Mouse (Mus musculus) olfactory bulb, adult 2 months (tissue): ENCODE results near the gene Foxc1. TPM values are rescaled to one million over a fixed set of nuclear protein-coding genes. Genes with fewer than 3 reads are reported as not detected.

Source experiments
- H3K27ac ChIP-seq: fragments of 200-500 bp; 2 replicates; pipeline ENCODE4 v1.5.1; 2012; ENCODE audit warnings: low read depth, low read length; ENCODE audit not compliant: insufficient read depth
- H3K4me1 ChIP-seq: fragments of 200-500 bp; 2 replicates; pipeline ENCODE4 v1.6.1; 2012; ENCODE audit warnings: low read length; ENCODE audit not compliant: control insufficient read depth, insufficient read depth
- H3K4me3 ChIP-seq: fragments of 200-500 bp; 2 replicates; pipeline ENCODE4 v1.5.1; 2012; ENCODE audit warnings: mild to moderate bottlenecking, low read depth, low read length, moderate library complexity; ENCODE audit not compliant: insufficient read depth
- CTCF ChIP-seq: fragments of 200-500 bp; IDR thresholded peaks from 2 replicates; pipeline ENCODE4 v1.5.1; 2012; ENCODE audit warnings: low read depth, mild to moderate bottlenecking, low read length, moderate library complexity; ENCODE audit not compliant: insufficient read depth
- POLR2A ChIP-seq: fragments of 200-500 bp; IDR thresholded peaks from 2 replicates; pipeline ENCODE4 v1.6.1; 2012; ENCODE audit warnings: mild to moderate bottlenecking, low read depth, low read length, moderate library complexity; ENCODE audit not compliant: insufficient read depth
- WGBS: fragments of 180-500 bp; shearing (Covaris S2); methylation state at CpG from one replicate; pipeline ENCODE4 v1.1.7; 2018; 5-methylcytosine and 5-hydroxymethylcytosine counted together
- polyA plus RNA-seq: library from polyadenylated mRNA; stranded (reverse); fragments of >200 nt; gene quantifications from 2 replicates; pipeline ENCODE4 v1.2.4, GENCODE M21; 2012; ENCODE audit warnings: low replicate concordance; ENCODE audit not compliant: missing spikeins, insufficient read depth, insufficient read length

Foxc1 gene
- polyA plus RNA-seq, 1 experiment, result not detected

DNA sequence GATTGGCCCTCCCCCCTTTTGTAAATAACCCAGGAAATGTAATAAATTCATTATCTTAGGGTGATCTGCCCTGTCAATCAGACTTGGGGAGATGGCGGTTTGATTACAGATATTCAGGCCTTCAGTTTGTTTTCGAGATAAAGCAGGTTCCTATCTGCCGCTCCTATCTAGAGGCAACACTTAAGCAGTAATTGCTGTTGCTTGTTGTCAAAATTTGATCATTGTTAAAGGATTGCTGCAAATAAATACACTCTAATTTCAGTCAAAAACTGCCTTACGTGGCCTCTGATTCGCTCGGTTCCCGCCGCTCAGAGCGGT, 3.9 kb downstream of the Foxc1 start:
- Histone ChIP-seq H3K27ac (no peak overlapping the region), H3K4me3 (peak overlapping the region; percentile 11; the same call in 1 of the 2 replicates)

GRCm38 (mm10) chr13:31810693-31811541, 4.5 kb downstream of the Foxc1 start:
- H3K4me3 ChIP-seq, result peak overlapping the region; percentile 11
- TF ChIP-seq CTCF (no peak), POLR2A (no peak)
- 5% methylated on average over 63 of the region's 65 CpGs for WGBS
- H3K27ac ChIP-seq, result no peak overlapping the region
- H3K4me1 ChIP-seq, result peaks cover 16% of the 10 kb centered on the region

More for the DNA sequence above, 3.9 kb downstream of the Foxc1 start:
- H3K4me1 ChIP-seq, result peaks cover 16% of the 10 kb centered on the region
- no peak for TF ChIP-seq CTCF
- no peak for TF ChIP-seq POLR2A
- WGBS, result 16% methylated on average over 9 of the region's 9 CpGs

DNA sequence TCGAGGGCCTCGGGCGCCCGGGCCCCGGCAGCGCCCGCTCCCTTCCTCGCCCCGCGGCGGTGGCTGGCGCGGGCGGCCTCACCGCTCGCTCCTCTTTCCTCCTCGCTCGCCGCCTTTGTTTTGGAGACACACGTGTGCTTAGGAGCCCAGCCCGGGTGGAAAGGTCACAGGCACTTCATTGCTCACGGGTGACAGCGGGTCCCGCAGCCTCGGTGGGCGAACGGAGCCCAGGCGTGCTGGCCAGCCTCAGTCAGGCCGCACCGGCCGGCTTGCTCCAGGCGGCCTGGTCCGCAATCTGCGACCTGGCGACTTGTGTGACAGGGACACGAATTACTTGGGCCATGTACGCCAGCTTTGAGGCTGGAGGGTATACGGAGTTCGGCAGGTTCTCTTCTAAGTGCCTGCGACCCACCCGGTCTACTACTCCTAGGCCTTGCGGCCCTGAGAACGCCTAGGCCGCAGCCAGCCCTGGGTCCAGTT, 5.1 kb downstream of the Foxc1 start:
- WGBS, result 41% methylated on average over 44 of the region's 44 CpGs
- peaks cover 9% of the 10 kb centered on the region for H3K4me1 ChIP-seq
- H3K4me3 ChIP-seq, result peak overlapping the region; percentile 11; the same call in 1 of the 2 replicates
- H3K27ac ChIP-seq, result no peak overlapping the region
- no peak for TF ChIP-seq CTCF
- no peak for TF ChIP-seq POLR2A

DNA sequence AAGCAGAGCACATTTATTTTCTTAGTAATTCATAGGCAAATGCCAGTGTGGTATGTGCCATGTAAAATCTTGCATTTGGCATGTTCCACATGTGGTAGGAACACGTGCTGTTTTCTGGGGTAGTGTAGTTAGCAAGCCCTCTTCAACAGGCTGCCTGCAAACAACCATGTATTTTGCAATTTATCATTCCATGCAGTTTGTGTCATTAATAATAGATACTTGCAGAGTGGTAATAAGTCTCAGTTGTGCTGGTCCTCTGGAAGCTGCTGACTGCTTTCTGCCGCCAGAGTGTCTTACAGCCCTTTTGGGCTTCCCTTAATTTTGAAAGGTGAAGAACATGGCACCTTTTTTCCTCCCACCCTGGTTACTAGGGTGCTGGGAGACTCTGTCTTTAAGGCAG, 6.3 kb downstream of the Foxc1 start:
- 88% methylated on average over 2 of the region's 2 CpGs for WGBS
- H3K4me1 ChIP-seq, result peaks cover 9% of the 10 kb centered on the region
- TF ChIP-seq POLR2A (no peak), CTCF (no peak)
- no peak overlapping the region for H3K4me3 ChIP-seq
- H3K27ac ChIP-seq, result no peak overlapping the region

GRCm38 (mm10) chr13:31815383-31816003, 9.1 kb downstream of the Foxc1 start:
- TF ChIP-seq POLR2A, result no peak
- no peak for TF ChIP-seq CTCF
- 71% methylated on average over 15 of the region's 15 CpGs for WGBS
- H3K27ac ChIP-seq, result no peak overlapping the region
- H3K4me1 ChIP-seq, result no peaks in the 10 kb centered on the region
- H3K4me3 ChIP-seq, result no peak overlapping the region

DNA sequence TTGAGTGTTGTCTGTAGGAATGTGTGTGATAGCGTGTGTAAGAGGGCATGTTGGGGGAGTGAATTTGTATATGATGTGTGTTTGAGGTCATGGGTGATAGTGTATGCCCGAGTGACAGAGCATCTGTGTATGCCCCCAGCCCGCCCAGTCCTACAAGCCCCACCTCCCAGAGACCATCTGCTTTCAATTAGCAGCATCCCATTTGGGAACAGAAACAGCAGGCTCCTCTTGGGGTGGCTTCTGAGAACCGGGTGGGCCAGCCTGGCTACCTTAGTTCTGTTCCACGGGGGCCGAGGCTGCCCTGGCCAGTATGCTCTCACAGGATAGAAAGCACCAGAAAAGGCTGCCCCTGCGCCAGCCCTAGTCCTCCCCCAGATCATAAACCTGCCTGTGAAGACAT, 11.9 kb downstream of the Foxc1 start:
- WGBS, result 82% methylated on average over 7 of the region's 7 CpGs
- Histone ChIP-seq H3K27ac (no peak overlapping the region), H3K4me3 (no peak overlapping the region), H3K4me1 (no peaks in the 10 kb centered on the region)
- TF ChIP-seq CTCF (no peak), POLR2A (no peak)

DNA sequence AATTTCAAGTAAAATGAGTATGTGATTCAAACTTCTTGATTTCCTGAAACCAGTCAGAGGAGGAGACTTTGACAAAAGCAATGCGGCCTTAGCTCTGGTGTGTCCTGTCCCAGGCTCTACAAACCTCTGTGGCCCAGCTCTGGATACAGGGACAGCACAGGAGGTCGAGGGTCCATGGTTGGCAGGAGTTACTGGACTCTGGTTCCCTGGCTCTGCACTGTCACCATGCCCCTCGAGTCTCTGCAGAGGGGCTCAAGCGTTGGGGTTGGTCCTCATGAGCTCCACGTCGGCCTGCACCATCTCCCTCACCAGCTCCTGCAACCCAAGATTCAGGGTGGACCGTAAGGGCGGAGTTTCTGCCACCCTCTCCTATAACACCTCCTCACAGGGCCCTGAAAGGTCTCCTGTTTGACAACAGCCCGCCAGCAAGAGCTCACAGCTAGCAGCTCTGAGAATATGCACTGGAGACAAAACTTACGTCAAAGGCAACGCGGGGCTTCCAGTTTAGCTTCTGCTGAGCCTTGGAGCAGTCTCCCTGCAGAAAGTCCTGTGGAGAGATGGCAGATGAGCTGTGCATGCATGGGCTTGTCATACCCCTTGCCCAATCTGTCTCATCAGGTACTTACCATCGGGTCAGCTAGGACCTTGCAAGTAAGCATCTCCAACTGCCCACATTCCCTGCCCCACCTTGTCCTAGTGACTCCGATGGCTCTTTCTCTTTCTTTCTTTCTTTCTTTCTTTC, 13.4 kb downstream of the Foxc1 start:
- 69% methylated on average over 14 of the region's 14 CpGs for WGBS
- Histone ChIP-seq H3K27ac (no peak overlapping the region), H3K4me1 (no peaks in the 10 kb centered on the region), H3K4me3 (no peak overlapping the region)
- TF ChIP-seq POLR2A (no peak), CTCF (no peak)

GRCm38 (mm10) chr13:31820587-31821017, 14.2 kb downstream of the Foxc1 start:
- TF ChIP-seq CTCF, result no peak
- TF ChIP-seq POLR2A, result no peak
- Histone ChIP-seq H3K4me3 (peak overlapping the region; percentile 19), H3K4me1 (no peaks in the 10 kb centered on the region), H3K27ac (no peak overlapping the region)
- 16% methylated on average over 16 of the region's 16 CpGs for WGBS
